17 mouse cellular contexts compared by ENCODE assay signal in the genomic region with DNA sequence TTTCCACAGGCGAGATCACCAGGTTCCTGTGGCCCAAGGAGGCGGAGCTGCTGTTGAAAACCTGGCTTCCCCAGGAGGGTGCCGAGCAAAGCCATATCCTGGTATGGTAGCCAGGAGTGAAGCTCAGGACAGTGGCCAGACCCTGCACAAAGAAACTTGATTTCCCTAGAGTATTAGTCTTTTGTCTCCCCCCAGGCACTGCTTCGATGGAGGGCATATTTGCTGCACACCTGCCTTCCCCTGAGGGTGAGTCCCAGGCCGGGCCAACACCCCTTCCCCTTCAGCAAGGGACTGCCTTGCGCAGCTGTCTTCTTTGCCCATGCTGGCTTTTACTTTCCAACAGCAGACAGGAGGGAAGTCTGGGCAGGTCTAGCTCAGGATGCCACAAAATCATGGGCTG. TPM values are rescaled to one million over a fixed set of nuclear protein-coding genes. Genes with fewer than 3 reads are reported as not detected.
DNase-seq lines count a peak whose midpoint lies in the region; ATAC-seq and TF ChIP-seq lines count a peak whose summit lies in the region.
"Had no signal": no experiment of that assay in that cellular context is flagged by ENCODE, and none has a peak within 500 bp of the region (broad histone marks: within the 10 kb centered on the region; RNA-seq: fewer than 3 reads in every experiment).

No protein-coding gene starts in this region.

- H3K4me2 ChIP-seq in limb, embryonic 11.5 days (ENCODE audit: low read depth, severe bottlenecking): no peak overlapping the region

- H3K9ac ChIP-seq in limb, embryonic 11.5 days (ENCODE audit: low read length): no peak overlapping the region
- H3K9ac ChIP-seq in ES-E14 (ENCODE audit: insufficient read depth, low read depth, low read length, poor library complexity, severe bottlenecking): peak overlapping the region; percentile 54

- no peak overlapping the region for H3K27ac ChIP-seq in limb, embryonic 11.5 days (replicated peaks; ENCODE audit: low read depth, low read length)
- H3K27ac ChIP-seq in limb, embryonic 10.5 days: no peak overlapping the region
- H3K27ac ChIP-seq in ES-E14 (ENCODE audit: insufficient read depth, low read depth, low read length, poor library complexity, severe bottlenecking): no peak overlapping the region
- H3K27ac ChIP-seq in small intestine, adult 2 months (ENCODE audit: insufficient read depth, low read depth, low read length): no peak overlapping the region
- H3K27ac ChIP-seq: embryonic facial prominence, embryonic 13.5 days; left cerebral cortex, adult 2 months had no signal

- H3K4me1 ChIP-seq in limb, embryonic 11.5 days (ENCODE audit: control insufficient read depth, insufficient read depth, low read length): peaks cover 4% of the 10 kb centered on the region; the same call in 1 of the 2 replicates
- H3K4me1 ChIP-seq in limb, embryonic 10.5 days: peaks cover 16% of the 10 kb centered on the region
- peaks cover 3 to 14% of the 10 kb centered on the region in 2 experiments; a peak in 3 of 4 replicates for H3K4me1 ChIP-seq in ES-E14 (ENCODE audit: control insufficient read depth in 2 of 2, insufficient read depth in 2 of 2, low read length in 2 of 2, poor library complexity in 1 of 2)
- H3K4me1 ChIP-seq in small intestine, adult 2 months (ENCODE audit: control insufficient read depth, insufficient read depth, insufficient read length, low read length): no peaks in the 10 kb centered on the region; the same call in 1 of the 2 replicates

- no peak for TF ChIP-seq POLR2A in small intestine, adult 2 months (IDR thresholded peaks at IDR 0.05; ENCODE audit: low read depth, low read length)

- no peak for TF ChIP-seq CTCF in small intestine, adult 2 months (IDR thresholded peaks at IDR 0.05; ENCODE audit: extremely low read depth, insufficient read length, insufficient replicate concordance, low read depth, low read length)

- in situ Hi-C loops in ES-E14 (cut with MboI; ENCODE audit: low sequenced_read_pairs in 2 of 2, unreplicated experiment in 2 of 2): no loop called here

- ATAC-seq in limb, embryonic 11.5 days (ENCODE audit: insufficient number of reproducible peaks, low FRiP score, low TSS enrichment, low read depth): no peak
- ATAC-seq: Patski had no signal

- peak; percentile 89 for DNase-seq in heart, adult 11 months
- DNase-seq in heart, adult 9 months (ENCODE audit: low spot score in 2 of 2): no peak
- peak; percentile 22 for DNase-seq in limb, embryonic 11.5 days (ENCODE audit: low spot score)
- DNase-seq in limb, embryonic 10.5 days (ENCODE audit: low spot score): no peak
- DNase-seq in ES-E14 (ENCODE audit: low read depth, low spot score) (no peak), MN1 (ENCODE audit: low spot score) (no peak)
- no peak for DNase-seq in frontal cortex, postnatal 14 days (ENCODE audit: low spot score in 2 of 2)
- DNase-seq: adrenal gland, postnatal 36 days; cerebellum, adult 8-10 months; gastrocnemius, postnatal 14 days; kidney, postnatal 4 days; midbrain, embryonic 14.5 days had no signal

- WGBS in limb, embryonic 11.5 days: 67% methylated on average over 6 of the region's 6 CpGs
- 76% methylated on average over 6 of the region's 6 CpGs for WGBS in limb, embryonic 10.5 days
- 48% methylated on average over 6 of the region's 6 CpGs for WGBS in small intestine, adult 2 months

- H3K9me3 ChIP-seq in limb, embryonic 11.5 days (ENCODE audit: control insufficient read depth, low read length): no peaks in the 10 kb centered on the region
- no peaks in the 10 kb centered on the region for H3K9me3 ChIP-seq in limb, embryonic 10.5 days (replicated peaks)
- H3K9me3 ChIP-seq in ES-E14 (ENCODE audit: control insufficient read depth, insufficient read depth, low read depth, low read length): no peaks in the 10 kb centered on the region
- H3K9me3 ChIP-seq: embryonic facial prominence, embryonic 13.5 days had no signal

- H3K4me3 ChIP-seq in limb, embryonic 11.5 days (ENCODE audit: low read depth, low read length): no peak overlapping the region
- H3K4me3 ChIP-seq in limb, embryonic 10.5 days: no peak overlapping the region
- H3K4me3 ChIP-seq in ES-E14 (ENCODE audit: insufficient read depth in 1 of 2, low read depth in 1 of 2, low read length in 2 of 2, poor library complexity in 1 of 2, severe bottlenecking in 1 of 2): peak overlapping the region; percentile 50 to 56; a peak in 3 of 4 replicates
- H3K4me3 ChIP-seq in small intestine, adult 2 months (ENCODE audit: low read depth, low read length): peak overlapping the region; percentile 57
- H3K4me3 ChIP-seq: left cerebral cortex, adult 2 months had no signal

- H3K36me3 ChIP-seq in limb, embryonic 11.5 days (ENCODE audit: control insufficient read depth, insufficient read depth, low read length): peaks cover 7% of the 10 kb centered on the region; the same call in 1 of the 2 replicates
- H3K36me3 ChIP-seq in limb, embryonic 10.5 days: peaks cover 31% of the 10 kb centered on the region
- H3K36me3 ChIP-seq in ES-E14 (ENCODE audit: control insufficient read depth, insufficient read depth, low read length, poor library complexity, severe bottlenecking): peaks cover 7% of the 10 kb centered on the region
- peaks cover 16% of the 10 kb centered on the region for H3K36me3 ChIP-seq in small intestine, adult 2 months (ENCODE audit: control insufficient read depth, insufficient read depth, low read length)

- no peaks in the 10 kb centered on the region for H3K27me3 ChIP-seq in limb, embryonic 11.5 days (ENCODE audit: control insufficient read depth, insufficient read depth, low read length)
- H3K27me3 ChIP-seq in limb, embryonic 10.5 days (ENCODE audit: low read depth, poor library complexity, severe bottlenecking): peaks cover 10% of the 10 kb centered on the region; the same call in 1 of the 2 replicates
- H3K27me3 ChIP-seq in small intestine, adult 2 months (ENCODE audit: control insufficient read depth, insufficient read depth, low read length): no peaks in the 10 kb centered on the region
- H3K27me3 ChIP-seq: embryonic facial prominence, embryonic 13.5 days; Patski had no signal

TF ChIP-seq in ES-E14, 5 proteins besides CTCF, POLR2A, EP300 and RAD21:
- TF ChIP-seq CHD2 (IDR thresholded peaks at IDR 0.05; ENCODE audit: low read depth, low read length): no peak
- TF ChIP-seq HCFC1 (IDR thresholded peaks at IDR 0.05; ENCODE audit: borderline replicate concordance, insufficient read depth, low read length): no peak
- TF ChIP-seq ZNF384 (IDR thresholded peaks at IDR 0.05; ENCODE audit: low read depth, low read length): no peak
- no peak for TF ChIP-seq ZC3H11A (IDR thresholded peaks at IDR 0.05; ENCODE audit: borderline replicate concordance, low read depth, low read length)
- TF ChIP-seq MAFK (IDR thresholded peaks at IDR 0.05; ENCODE audit: insufficient read depth, low read depth, low read length): no peak

RNA-seq across cellular contexts. Expression of gene Carmil2, which starts 0.5 kb away (rescaled TPM):
- polyA plus RNA-seq in limb, embryonic 11.5 days (2014; fragmentation: Nextera tagmentation; extraction: Ambion mirVana): 0.45 and 0.73 TPM in 2 replicates
- polyA plus RNA-seq in limb, embryonic 10.5 days (2016; fragmentation: Nextera tagmentation; extraction: Ambion mirVana): 0.33 and 0.51 TPM in 2 replicates
- 1.6 and 3.8 TPM in 2 replicates for total RNA-seq in ES-E14 (2012; rRNA removed)
- polyA plus RNA-seq in small intestine, adult 2 months (2012; rRNA removed): 2.9 and 5.4 TPM in 2 replicates

RNA-seq across cellular contexts. Expression of gene Acd, which starts 14.4 kb away (rescaled TPM):
- 68.9 and 71.5 TPM in 2 replicates for polyA plus RNA-seq in limb, embryonic 11.5 days (2014; fragmentation: Nextera tagmentation; extraction: Ambion mirVana)
- polyA plus RNA-seq in limb, embryonic 10.5 days (2016; fragmentation: Nextera tagmentation; extraction: Ambion mirVana): 66.1 and 74.3 TPM in 2 replicates
- total RNA-seq in ES-E14 (2012; rRNA removed): 8.6 and 8.9 TPM in 2 replicates
- 10.5 and 20.6 TPM in 2 replicates for polyA plus RNA-seq in small intestine, adult 2 months (2012; rRNA removed)

RNA-seq across cellular contexts. Expression of gene Pard6a, which starts 14.4 kb away (rescaled TPM):
- polyA plus RNA-seq in limb, embryonic 11.5 days (2014; fragmentation: Nextera tagmentation; extraction: Ambion mirVana): 14.6 TPM in 2 replicates
- 11.8 and 12.2 TPM in 2 replicates for polyA plus RNA-seq in limb, embryonic 10.5 days (2016; fragmentation: Nextera tagmentation; extraction: Ambion mirVana)
- 14.3 and 14.9 TPM in 2 replicates for total RNA-seq in ES-E14 (2012; rRNA removed)
- 5.1 and 7.2 TPM in 2 replicates for polyA plus RNA-seq in small intestine, adult 2 months (2012; rRNA removed)

RNA-seq across cellular contexts. Expression of gene 4933405L10Rik, which starts 20.9 kb away (rescaled TPM):
- polyA plus RNA-seq in limb, embryonic 11.5 days (2014; fragmentation: Nextera tagmentation; extraction: Ambion mirVana): 0.12 TPM in 1 of 2 replicates, not detected in the other
- polyA plus RNA-seq in limb, embryonic 10.5 days (2016; fragmentation: Nextera tagmentation; extraction: Ambion mirVana): not detected in 2 replicates
- 0.18 TPM in 1 of 2 replicates, not detected in the other for total RNA-seq in ES-E14 (2012; rRNA removed)
- not detected in 2 replicates for polyA plus RNA-seq in small intestine, adult 2 months (2012; rRNA removed)
- total RNA-seq: adrenal gland, postnatal 36 days; gastrocnemius, postnatal 14 days had no signal
- polyA plus RNA-seq: neural tube, embryonic 11.5 days had no signal

RNA-seq across cellular contexts. Expression of gene Enkd1, which starts 21.5 kb away (rescaled TPM):
- polyA plus RNA-seq in limb, embryonic 11.5 days (2014; fragmentation: Nextera tagmentation; extraction: Ambion mirVana): 42.3 and 44.3 TPM in 2 replicates
- 47.0 and 56.0 TPM in 2 replicates for polyA plus RNA-seq in limb, embryonic 10.5 days (2016; fragmentation: Nextera tagmentation; extraction: Ambion mirVana)
- total RNA-seq in ES-E14 (2012; rRNA removed): 20.4 and 26.3 TPM in 2 replicates
- 3.6 and 5.3 TPM in 2 replicates for polyA plus RNA-seq in small intestine, adult 2 months (2012; rRNA removed)

Comparison
In these comparisons a context has a peak if more than half of its experiments do, and no peak if none do; other contexts are left out.
1. DNase-seq: peak in heart, adult 11 months (single experiment) and limb, embryonic 11.5 days (single experiment); none in heart, adult 9 months (0 of 2), limb, embryonic 10.5 days (single experiment), ES-E14 (single experiment), MN1 (single experiment) and frontal cortex, postnatal 14 days (0 of 2).
2. H3K4me3 ChIP-seq: peak in ES-E14 (2 of 2) and small intestine, adult 2 months (single experiment); none in limb, embryonic 11.5 days (single experiment) and limb, embryonic 10.5 days (single experiment).